Mouse (Mus musculus): Measurements from ENCODE around the gene Wdfy3.

The Wdfy3 gene

GRCm38 (mm10) chr5:101826531-101826970 is 243.2 kb downstream of the Wdfy3 start:
- no peak for DNase-seq

GRCm38 (mm10) chr5:101825111-101825911 is 244.4 kb downstream of the Wdfy3 start:
- no peak for DNase-seq

GRCm38 (mm10) chr5:101822311-101822670 is 247.4 kb downstream of the Wdfy3 start:
- no peak for DNase-seq

GRCm38 (mm10) chr5:101821491-101822310 is 248.0 kb downstream of the Wdfy3 start:
- DNase-seq = no peak

- DNase-seq = no peak
These were observed 248.7 kb downstream of the Wdfy3 start for GRCm38 (mm10) chr5:101821052-101821451.

- DNase-seq = no peak
These were observed 249.9 kb downstream of the Wdfy3 start for GRCm38 (mm10) chr5:101819844-101820243.

- no peak for DNase-seq
These were observed 250.5 kb downstream of the Wdfy3 start for GRCm38 (mm10) chr5:101819216-101819615.

GRCm38 (mm10) chr5:101816822-101817221 is 252.9 kb downstream of the Wdfy3 start:
- no peak for DNase-seq

- DNase-seq = no peak
These were observed 258.2 kb downstream of the Wdfy3 start for GRCm38 (mm10) chr5:101811296-101812169.

GRCm38 (mm10) chr5:101802358-101803022 is 267.2 kb downstream of the Wdfy3 start:
- DNase-seq = no peak

GRCm38 (mm10) chr5:101801891-101802290 is 267.8 kb downstream of the Wdfy3 start:
- DNase-seq = no peak

GRCm38 (mm10) chr5:101792665-101793064 is 277.1 kb downstream of the Wdfy3 start:
- DNase-seq = no peak

GRCm38 (mm10) chr5:101790560-101790959 is 279.2 kb downstream of the Wdfy3 start:
- no peak for DNase-seq

- no peak for DNase-seq
These were observed 280.0 kb downstream of the Wdfy3 start for GRCm38 (mm10) chr5:101789770-101790169.

- DNase-seq = no peak
These were observed 283.7 kb downstream of the Wdfy3 start for GRCm38 (mm10) chr5:101785921-101786614.

GRCm38 (mm10) chr5:101784787-101785186 is 284.9 kb downstream of the Wdfy3 start:
- DNase-seq = no peak

- no peak for DNase-seq
These were observed 285.4 kb downstream of the Wdfy3 start for GRCm38 (mm10) chr5:101784328-101784727.

All from thymus, postnatal 14 days (tissue).